Mouse (Mus musculus) cerebellum, adult (tissue): Measurements from ENCODE around the gene Gdpd3.

ENCODE experiments used
- ATAC-seq: cut with Nextera tagmentation; 2 replicates; pipeline ENCODE4 v1.9.2; 2017; ENCODE audit warnings: mild to moderate bottlenecking, moderate library complexity, mixed read lengths; ENCODE audit not compliant: insufficient number of reproducible peaks, low FRiP score, low TSS enrichment

The Gdpd3 gene

DNA sequence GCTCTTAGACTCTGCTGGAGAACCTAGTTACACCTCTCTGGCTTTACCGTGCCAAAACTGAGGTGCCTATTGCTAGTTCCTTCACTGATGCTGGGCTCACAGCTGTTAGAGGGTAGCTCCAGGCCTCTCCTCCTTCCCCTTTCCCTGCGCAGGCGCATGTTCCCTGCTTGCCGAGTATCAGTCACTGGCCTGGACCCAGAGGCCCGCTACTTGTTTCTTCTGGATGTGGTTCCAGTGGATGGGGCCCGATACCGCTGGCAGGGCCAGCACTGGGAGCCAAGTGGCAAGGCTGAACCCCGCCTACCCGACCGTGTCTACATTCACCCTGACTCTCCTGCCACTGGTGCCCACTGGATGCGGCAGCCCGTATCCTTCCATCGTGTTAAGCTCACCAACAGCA, 16.6 kb downstream of the Gdpd3 start:
- no peak for ATAC-seq

GRCm38 (mm10) chr7:126784469-126784868, 18.3 kb downstream of the Gdpd3 start:
- no peak for ATAC-seq

GRCm38 (mm10) chr7:126785056-126785455, 18.9 kb downstream of the Gdpd3 start:
- ATAC-seq = no peak

DNA sequence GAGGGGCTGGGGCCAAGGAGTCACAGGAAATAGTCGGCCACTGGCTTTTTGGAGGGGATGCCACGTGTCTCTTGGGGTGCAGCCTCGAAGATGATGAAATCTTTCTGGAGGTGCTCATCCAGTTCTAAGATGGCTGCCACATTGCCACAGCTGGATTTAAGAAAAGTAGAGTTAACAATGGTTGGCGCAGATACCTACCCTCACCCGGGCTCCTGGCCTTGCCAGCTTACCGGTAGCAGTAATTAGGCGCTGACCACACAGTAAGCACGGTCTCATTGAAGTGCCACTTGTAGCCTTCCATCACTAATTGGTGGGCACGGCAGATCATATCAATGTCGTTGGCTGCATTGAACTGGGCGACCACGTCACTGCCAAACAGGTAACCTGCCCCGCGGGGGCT, 20.0 kb downstream of the Gdpd3 start:
- no peak for ATAC-seq

- ATAC-seq = no peak
These were observed 23.0 kb downstream of the Gdpd3 start for GRCm38 (mm10) chr7:126789141-126789540.

GRCm38 (mm10) chr7:126791851-126792720, 26.0 kb downstream of the Gdpd3 start, which contains the start of gene Ppp4c:
Gene Ppp4c, minus strand, starts transcription at chr7:126792496.
- ATAC-seq = peak; percentile 89

GRCm38 (mm10) chr7:126792721-126793443, 26.7 kb downstream of the Gdpd3 start:
- no peak for ATAC-seq

- no peak for ATAC-seq
These were observed 27.5 kb downstream of the Gdpd3 start for GRCm38 (mm10) chr7:126793456-126794270.

- ATAC-seq = no peak
These were observed 28.1 kb downstream of the Gdpd3 start for GRCm38 (mm10) chr7:126794271-126794605.

GRCm38 (mm10) chr7:126795387-126796317, 29.5 kb downstream of the Gdpd3 start:
- ATAC-seq = no peak

DNA sequence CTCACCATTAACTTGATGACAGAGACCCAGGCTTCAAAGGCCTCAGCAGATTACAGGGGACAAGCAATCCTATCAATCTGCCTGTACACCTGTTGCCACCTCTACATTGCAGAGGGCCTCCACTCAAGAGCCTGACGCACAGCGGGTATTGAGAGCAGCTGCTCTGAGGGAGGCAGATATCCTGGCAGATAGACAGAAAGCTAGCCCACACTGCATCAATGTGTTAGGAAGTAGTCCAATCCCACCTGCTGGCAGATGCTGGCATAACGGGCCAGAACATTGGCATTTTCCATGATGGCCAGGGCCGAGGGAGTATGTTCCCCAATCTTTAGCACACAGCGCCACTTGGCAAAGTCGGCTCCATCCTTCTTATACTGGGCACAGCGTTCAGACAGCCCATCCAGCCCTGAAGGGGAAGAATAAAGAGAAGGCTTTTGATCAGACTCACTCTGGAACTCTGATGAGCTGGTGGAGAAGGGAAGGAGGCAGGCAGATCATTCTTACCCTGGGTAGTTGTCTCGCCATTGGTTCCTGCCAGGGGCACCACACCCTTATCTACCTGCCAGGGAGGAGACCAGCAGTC, 30.3 kb downstream of the Gdpd3 start:
- ATAC-seq = no peak

DNA sequence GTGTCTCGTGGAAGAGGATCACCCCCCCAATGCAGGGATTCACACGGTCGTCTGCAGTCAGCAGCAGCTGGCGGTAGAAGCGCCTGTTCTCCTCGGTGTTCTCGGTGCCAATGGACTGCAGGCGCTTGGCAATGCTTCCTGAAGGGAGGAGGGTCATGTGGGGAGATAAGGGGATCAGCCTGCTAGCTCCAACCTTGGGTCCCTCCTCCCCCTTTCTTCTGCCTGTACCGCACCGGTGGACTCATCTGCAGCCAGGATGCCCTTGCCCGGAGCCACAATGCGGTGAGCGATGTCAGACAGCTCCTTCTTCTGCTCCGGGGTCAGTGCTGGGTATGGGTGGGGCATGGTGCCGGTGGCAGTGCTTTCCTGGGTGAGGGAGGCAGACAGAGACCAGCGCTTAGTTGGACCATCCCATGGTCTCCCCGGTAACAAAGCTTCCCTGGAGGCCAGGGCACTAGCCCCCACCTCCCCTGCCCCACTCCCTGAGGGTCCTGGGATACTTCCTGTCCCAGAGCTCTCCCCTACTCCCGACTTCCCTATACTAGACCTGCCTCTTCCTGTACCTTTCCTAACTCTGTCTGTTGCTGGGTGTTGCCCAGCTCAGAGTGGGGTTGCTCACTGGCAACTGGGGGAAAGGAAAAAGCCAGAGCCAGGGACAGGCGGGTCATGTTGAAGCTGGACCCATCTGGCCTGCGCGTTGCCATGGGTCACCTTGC, 31.4 kb downstream of the Gdpd3 start, which contains the start of gene Fam57b:
Fam57b (plus strand) TSS at position 258 of the 716 bp plus-strand sequence.
- no peak for ATAC-seq

GRCm38 (mm10) chr7:126798127-126799049, 32.3 kb downstream of the Gdpd3 start:
- no peak for ATAC-seq

GRCm38 (mm10) chr7:126799050-126799467, 32.9 kb downstream of the Gdpd3 start:
- peak; percentile 79 for ATAC-seq

- peak; percentile 45 for ATAC-seq
These were observed 33.5 kb downstream of the Gdpd3 start for GRCm38 (mm10) chr7:126799468-126800268.

DNA sequence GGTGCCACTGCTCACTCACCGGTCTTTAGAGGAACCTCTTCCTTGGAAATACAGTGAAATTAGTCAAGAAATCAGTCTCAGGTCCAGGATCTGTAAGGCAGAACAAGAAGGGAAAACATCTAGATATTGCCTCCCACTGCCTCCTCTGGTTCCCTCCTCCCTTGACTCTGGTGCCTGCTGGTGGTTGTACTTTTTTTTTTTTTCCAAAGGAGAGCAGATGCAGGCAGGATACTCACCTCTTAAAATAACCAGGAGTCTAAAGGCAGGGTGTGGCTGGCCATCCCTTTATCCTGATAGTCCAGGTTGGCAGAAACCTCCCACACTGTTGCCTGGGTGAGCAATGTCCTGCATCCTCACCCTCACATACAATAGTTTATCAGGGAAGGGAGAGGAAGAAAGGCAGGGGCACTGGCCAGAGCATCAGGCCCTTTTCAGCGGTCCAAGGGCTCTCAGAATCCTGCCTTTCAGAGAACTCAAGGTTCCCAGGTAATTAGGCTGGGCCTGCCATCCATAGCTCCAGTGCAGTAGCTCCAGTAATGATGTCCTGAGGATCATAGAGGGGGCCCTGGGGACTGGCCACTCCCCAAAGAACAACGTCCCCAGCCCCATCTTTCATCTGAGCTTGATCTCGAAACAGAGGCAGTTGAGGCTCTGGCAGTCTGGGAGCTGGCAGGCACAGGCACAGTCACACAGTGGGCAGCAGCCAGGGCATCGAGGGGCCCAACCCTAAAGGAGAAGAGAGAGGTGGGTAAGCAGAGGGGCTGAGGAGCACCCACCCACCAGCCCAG, 34.3 kb downstream of the Gdpd3 start:
- ATAC-seq = no peak
